Mouse (Mus musculus) layer of hippocampus, postnatal 10 days (tissue): ENCODE data around the gene Sorl1. TPM values are rescaled to one million over a fixed set of nuclear protein-coding genes. Genes with fewer than 3 reads are reported as not detected.
A peak's percentile ranks its signal among the peaks of the same experiment; 100 is the strongest.

Experiments
- DNase-seq, 2 experiments: peaks; one replicate each; pipeline ENCODE4 v3.0.0; 2021; ENCODE audit warnings: low spot score in 2 of 2
- total RNA-seq, 2 experiments: library from RNA; stranded (reverse); gene quantifications; 2 replicates each; pipeline ENCODE4 v1.2.3; 2021

Sorl1 gene
- total RNA-seq, 2 experiments from 2014 or later = 79.0 to 86.0 TPM

DNA sequence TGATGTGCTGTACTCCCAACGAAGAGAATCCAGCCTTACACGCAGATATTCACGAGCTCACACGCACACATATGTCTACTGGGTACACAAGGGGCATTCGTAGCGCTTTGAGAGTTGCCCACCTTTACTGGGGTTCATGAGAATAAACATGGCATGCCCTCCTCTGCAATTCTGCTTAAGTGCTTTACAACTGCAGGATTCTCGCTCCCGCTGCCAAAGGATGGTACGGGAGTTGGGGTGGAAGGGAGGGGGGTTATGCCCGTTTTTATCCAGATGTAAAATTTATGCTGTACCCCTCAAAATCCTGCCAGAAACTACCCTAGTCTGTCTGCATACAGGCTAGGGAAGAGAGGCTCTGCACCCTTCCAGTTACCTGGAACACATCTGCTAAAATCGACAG, 893 bp downstream of the Sorl1 start:
- no peak for DNase-seq

DNA sequence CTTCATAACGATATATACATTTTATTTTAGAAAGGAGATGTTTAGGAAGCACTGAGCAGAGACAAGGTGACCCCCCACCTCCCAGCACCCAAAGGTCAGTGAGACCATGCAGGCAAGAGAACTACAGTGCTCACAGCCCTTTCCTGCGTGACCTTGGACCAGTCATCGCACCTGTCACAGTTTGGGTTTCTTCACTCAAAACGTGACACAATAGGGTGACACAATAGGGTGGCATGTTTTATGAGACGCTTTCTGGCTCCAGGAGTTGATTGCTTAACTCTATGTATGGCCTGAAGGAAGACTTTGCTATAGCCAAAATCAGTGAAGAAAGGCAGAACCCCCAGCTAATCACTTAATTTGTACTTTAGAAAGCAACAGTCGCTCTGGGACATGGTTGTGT, 1.7 kb downstream of the Sorl1 start:
- DNase-seq = no peak

DNA sequence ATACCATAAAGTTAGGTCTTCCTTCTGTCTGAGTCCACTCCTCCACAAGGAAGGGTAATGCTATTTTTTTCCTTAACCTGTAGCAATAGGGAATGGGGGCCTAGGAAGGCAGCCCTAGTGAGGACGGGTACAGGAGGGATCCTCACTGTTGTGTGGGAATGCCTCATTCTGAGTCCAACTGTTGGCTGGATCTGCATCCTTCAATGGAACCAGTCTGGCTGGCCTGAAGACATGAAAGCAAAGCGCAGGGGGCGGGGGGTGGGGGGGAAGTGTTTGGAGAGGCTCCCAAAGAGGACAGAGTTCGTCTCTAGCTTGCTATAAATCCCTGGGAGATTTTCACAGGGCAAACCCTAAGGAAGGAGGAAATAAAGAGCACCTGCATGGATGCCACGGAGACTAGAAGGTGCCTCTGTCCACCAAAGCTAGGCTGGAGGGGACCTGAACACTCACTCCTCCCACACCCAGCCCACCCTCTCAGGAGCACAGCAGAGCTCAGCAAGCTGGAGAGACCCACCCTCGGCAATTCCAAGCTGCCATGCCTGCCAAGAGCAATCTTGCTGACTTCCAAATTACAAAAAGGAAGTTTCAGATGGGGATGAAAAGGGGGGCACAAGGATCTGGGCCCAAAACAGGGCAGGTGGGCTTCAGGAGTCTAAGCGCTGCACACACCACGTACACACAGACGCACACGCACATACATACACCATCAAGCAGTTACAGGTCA, 2.3 kb downstream of the Sorl1 start:
- no peak for DNase-seq

DNA sequence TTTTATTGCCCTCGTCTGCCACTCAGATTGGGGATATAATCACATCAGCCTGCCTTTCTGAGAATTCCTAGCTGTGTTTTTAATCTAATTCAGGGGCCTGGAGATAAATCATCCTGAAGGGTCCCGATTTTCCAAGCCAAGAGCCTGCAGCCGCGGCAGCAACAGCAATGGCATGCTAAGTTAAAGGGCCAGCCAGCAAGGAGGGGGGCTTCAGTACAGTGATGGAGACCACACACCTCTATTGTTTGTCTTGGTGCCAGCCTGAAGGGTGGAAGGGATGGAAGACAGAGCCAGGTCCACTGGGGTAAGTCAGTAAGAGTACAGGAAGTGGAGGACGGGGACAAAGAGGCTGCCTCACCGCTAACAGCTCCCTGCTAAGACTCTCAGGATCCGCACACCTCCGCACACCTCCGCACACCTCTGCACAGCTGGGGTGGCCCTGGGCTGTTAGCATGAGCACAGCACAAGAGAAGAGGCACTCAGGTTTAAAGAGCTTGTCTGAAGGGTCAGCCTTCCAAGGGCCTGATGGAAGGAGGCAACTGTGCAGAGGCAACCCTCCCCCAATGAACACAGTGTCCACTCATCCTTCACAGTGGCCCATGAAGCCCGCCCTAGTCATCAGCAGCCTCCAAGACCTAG, 7.6 kb downstream of the Sorl1 start:
- DNase-seq = no peak

DNA sequence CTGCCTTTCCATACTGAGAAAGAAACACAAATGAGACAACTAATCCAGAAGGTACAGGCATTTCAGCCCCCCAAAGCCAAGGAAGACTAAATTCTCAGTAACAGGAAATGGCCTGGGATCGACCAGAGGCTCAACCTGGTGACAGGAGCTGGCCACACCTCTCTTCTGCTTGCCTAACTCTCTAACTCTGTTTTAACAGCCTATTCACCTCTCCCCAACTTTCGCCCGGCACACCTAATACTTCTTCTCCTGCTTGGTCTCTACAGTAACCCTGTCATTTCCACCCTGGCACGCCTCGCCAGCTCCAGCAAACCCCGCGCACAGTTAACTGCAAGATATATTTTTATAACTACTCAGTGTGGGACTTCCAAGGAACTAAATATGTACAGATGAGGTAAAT, 9.0 kb downstream of the Sorl1 start:
- DNase-seq = no peak

DNA sequence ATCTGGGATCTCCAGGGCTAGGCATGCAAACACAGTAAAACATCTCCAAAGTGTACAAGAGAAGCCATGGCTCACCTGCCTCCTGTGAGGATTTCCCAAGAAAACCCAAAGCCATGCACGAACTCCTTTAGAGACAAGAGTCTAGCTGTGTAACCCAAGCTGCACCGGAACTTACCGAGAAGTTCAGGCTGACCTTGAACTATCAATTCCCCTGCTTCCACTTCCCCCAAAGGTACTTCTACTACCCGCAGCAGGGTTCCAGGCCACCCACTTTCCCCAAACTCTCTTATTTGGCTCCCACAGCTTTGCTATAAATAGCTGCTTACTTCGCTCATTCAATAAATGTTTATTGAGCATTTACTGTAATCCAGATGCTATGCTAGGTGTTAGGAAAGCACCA, 10.8 kb downstream of the Sorl1 start:
- DNase-seq = no peak

DNA sequence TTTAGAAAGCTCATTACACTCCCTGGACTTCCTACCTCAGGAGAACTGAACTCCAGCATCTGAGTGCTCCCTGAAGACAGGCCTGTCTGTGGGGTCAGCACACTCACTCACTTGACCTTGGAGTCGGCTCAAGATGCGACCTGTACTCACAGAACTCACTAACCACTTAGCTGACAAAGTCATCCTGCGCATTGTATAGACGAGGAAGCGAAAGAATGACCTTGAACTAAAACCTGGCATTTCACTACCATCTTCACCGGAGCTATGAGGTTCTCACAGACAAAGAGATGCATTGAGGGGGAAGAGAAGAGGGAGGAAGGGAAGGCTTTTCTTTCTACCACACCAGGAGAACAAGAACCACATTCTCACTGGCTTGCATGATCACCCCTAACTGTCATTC, 11.4 kb downstream of the Sorl1 start:
- no peak for DNase-seq

DNA sequence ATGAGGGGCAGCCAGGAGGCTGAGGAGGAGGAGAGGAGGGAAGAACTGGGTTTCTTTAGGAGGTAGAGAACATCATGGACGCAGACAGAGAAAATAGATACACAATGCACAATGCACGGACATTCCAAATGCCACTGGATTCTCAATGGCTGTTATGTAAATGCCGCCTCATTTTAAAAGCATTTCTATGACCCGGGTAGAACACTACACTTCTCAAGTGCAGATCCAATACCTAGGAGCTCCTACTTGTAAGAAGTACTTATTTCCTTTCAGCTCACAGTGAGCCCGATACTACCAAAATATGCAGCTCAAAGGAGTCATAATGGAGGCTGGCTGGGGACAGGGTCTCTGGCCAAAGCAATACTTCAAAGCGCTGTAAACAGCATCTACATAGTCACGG, 12.8 kb downstream of the Sorl1 start:
- DNase-seq = no peak

DNA sequence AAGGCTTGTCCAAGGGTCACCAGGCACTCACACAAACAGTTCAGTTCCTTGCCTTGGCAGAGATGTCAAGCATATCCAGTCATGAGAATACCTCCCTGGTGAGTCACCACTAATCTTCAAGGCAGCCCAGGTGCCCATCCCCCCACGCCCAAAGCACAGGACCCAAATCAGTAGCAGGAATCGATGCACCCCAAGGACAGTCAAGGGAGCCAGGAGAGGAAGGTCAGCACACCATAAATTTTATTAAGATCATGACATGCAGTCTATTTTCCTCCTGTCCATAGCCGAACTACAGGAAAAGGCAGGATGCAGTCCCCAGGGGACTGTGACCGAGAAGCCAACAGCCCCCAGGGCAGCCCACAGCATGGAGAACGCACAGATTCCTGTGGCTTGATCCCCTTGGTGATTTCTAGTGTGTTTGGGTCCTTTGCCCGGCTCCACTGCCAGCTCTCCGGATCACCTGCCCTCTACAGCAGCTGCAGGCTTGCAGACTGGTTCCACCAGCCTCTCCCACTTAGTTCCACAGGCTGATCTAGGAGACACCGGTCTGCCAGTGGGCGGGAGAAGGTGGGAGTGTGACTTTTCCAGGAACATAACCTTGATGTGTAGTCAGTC, 14.2 kb downstream of the Sorl1 start:
- peak in 1 of 2 experiments; percentile 26 for DNase-seq

DNA sequence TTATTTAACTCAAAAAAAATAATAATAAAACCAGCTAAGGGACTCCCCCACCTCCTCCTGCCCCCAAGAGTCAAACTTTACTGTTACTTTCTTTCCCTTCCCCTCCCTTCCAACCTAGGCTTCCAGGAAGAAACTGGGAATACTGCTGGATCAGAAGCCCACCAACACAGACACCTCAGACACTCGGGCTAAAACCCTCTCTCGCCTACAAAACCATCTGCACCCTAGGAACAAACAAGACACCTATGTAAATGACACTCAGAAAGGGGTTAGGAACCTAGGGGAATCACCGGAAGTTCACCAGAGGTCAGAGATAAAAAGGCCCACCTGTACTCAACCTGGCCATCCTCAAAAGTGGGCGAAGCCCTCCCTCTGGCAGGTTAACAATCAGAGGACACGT, 15.0 kb downstream of the Sorl1 start:
- no peak for DNase-seq

DNA sequence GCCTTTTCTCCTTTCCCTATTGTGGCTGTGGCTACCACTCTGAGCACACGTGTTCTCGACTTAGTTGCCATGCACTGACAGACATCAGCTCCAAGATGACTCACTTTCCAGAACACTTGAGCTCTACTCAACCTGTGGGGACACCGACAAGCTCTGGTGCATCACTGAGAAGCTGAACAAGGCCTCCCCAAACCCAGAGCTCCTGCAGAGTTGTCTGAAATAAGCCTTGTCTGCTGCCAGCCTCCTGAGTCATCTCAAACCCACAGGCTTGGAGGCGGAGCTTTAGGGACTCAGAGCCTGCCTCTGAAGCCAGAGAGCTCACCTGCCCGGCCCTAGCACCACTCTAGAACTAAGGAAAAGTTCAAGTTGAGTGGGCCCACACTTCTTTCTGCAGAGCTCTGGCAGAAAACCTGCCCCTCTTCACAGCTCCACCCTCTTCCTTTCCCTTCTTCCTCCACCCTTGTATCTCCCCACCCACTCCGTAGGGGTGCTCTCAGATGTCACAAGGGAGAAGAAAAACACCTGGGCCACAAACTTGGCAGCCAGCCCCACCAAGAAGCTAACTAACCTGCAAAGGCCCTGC, 15.6 kb downstream of the Sorl1 start:
- no peak for DNase-seq

DNA sequence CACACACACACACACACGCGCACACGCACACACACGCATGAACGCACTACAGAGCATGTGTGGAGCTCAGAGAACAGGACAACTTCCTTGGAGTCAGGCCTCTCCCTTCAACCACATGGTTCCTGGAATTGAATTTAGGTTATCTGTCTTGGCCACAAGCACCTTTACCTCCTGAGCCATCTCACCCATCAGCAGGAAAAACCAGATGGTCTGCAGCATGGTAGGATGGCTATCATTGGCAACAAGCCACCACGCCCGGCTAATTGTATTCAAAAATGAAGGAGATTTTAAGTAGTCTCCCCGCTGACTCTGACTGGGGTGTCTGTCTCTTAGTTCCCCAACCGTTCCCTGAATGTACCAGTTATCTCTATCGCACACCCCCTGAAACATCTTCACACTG, 17.0 kb downstream of the Sorl1 start:
- DNase-seq = no peak

DNA sequence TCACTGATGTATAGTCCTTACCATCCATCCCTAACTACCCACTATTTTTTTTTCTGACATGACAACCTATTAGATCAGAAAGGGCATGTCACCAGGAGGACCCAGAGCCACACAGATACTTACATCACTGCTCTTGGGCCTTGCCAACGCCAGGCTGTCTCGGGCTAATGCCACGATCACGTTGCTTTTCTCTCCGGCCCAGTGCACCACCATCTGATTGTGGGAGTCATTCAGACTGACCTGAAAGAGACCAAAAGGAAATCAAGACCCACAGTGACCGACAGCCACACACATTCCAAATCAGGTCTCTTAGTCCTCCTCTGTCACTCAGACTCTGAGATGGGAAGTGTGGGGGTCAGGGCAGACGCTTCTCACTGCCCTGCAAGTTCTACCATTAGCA, 17.8 kb downstream of the Sorl1 start:
- no peak for DNase-seq

DNA sequence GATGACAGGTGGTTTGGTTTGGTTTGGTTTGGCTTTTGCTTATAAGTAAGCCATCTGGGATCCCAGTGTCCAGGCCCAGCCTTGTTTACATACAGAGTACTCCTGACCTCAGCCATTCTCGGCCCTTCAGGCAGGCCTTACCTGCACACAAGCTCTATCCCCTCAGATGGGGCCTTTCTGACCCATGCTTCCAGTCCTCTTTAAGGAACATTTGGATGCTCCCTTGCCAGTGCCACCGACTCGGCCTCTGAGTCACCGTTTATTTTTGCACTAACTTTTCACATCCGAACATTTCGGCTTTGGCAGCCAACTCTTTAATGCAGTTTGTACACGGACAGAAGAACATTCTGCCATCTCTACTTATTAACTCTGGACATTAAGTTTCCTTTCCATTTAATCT, 20.6 kb downstream of the Sorl1 start:
- DNase-seq = no peak

DNA sequence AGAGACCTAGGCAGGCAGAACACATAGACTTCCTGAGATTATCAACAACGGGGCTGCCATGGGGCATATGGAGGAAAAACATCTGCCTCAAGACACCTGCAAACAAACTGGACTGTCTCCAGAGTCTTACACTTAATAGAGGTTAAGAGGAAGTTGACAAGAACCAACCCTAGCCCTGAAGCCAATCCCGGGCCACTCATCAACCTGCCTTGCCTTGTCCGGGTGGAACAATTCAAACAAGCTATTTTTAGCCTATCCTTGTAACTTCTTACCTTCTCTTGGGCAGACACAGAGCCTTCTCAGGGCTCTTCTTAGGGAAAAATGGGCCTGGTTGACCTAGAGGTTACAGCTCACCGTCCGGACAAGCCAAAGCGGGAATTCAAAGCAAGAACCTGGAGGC, 22.1 kb downstream of the Sorl1 start:
- DNase-seq = no peak

DNA sequence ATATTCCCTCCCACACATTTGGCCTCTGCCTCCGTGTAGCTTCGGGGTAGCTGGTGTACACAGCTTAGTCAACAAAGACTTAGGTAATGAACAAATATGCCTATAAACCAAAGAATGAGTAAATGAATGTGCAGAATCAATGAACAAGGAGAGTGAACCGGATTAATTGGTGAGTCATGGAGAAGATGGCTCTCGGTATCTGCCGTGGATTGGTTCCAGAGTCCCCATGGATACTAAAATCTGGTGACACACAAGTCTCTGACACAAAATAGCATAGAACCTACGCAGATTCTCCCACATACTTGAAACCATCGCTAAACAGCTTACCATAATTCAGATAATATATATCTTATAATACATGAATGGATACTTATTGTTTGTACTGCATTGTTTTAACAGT, 22.8 kb downstream of the Sorl1 start:
- DNase-seq = no peak

DNA sequence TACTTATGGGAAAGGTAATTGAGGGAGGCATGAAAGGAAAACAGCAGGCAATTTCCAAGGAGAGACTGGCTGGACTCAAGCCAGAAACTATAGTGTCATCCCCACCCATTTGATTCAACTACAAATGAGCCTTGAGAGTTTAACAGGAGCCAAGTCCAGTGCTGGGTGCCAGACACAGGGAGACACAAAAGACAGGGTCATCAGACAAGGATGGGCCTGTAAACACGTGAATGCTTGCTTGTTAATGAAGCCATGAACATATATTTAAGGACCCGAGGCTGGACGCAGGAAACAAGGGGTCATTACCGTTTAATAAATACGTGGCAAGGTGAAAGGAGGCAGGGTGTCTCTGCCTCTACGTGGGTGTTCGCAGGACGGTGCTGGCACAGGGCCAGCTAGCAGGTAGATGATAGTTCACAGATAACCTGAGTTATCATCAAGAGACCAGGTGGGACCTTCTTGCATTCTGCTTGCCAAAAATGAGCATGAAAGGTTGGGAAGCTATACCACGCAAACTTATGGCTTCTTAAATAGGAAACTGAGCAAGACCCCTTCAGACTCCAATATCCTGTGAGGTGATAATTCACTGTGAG, 23.4 kb downstream of the Sorl1 start:
- DNase-seq = no peak

DNA sequence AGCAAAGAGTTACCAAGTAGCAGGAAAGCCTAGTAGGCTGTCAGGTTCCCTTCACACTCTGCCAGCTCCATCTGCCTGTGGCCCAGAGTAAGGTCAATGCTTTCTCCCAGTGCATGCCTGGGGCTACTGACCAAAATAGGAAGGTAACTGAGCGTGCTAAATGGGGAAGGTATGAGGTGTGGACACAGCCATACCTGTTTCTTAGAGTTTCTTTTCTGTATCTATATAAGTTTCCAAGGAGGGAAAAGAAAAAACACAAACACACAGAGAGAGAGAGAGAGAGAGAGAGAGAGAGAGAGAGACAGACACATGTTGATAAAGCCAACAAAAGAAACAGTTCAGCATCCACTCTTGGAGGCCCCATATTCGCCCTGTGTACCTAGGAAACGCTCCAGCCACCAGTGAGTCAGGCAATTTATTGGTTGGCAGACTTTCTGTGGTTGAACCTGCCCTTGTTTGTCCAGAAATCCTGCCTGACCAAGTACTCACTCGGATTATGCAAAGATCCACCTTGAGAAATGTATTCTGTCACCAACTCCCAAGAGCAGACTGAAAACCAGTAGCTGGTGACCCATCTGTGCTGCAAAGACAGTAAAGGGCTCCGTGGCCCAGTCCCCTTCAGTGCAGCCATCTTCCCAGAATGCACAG, 25.5 kb downstream of the Sorl1 start:
- DNase-seq = no peak

DNA sequence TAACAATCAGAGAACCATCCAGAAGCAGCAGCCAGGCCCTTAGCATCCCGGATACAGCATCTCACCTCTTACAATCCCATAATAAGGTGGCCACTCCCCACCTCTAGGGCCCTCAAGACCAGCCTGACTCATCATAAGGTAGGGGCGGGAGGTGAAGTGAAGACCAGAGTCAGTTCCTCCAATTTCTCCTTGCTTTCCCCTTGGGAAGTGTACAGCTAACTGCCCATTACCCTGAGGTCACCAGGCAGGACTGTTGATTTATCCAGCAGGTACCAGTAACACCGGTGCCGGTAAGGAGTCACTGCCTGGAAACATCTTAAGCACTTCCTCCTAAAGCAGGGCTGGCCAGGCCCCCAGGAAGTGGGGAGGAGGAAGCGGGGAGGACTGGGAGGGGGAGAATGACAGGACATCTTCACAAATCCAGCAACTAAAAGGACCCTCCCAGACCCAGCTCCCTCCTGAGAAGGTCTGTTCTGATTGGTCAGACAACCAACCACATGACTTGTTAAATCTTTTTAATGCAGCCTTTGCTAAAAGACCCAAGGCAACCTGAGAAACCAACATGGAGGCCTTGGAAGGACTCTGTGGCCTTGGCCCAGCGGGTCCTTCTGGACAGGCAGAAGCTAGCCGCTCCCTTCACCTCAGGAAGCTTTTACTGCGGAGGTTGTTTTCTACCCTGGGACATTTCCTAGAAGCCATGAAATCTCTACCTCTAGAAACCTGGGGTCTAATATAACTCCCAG, 26.2 kb downstream of the Sorl1 start:
- DNase-seq = no peak

DNA sequence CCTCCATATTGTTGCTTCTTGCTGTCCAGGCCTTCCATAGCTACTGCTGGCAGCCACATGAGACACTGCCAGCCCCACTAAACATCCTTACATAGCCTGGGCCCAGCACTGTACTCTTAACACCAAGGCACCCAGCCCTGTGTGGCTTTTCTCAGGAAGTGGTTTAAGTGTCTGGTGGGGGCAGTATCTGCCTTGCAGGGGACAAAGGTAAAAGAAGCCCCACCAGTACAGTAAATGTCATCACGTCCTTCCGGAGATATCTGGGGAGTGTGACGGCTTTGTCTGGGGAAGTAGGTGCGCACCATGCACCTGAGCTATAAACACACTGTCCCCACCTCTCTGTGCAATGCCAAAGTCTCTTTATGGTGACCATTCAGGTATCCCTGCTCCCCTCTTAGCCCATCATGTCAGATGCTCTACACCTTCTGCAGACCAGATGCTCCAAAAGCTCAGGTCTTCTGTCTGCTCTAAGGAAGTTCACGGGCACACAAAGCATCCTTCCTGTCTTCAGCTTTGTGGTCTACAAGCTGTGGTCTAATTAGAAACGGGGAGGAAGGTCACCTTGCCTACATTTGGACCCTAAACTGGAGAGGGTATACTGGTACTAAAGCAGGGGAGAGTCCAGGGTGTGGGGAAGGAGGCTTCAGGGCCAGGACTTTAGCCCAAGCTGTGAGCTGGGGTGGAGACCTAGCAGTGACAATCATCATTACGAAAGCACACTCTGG, 26.9 kb downstream of the Sorl1 start:
- no peak for DNase-seq
